Mouse (Mus musculus) monocyte, adult 5-6 weeks (primary cell): ENCODE measurements around the gene Pxt1. TPM values are rescaled to one million over a fixed set of nuclear protein-coding genes. Genes with fewer than 3 reads are reported as not detected.

ENCODE experiments used
- ATAC-seq: fragments of 153-309, 156-312 bp; replicated peaks from 2 replicates; pipeline ENCODE4 v1.8.0; 2017; ENCODE audit warnings: mild to moderate bottlenecking; ENCODE audit not compliant: low TSS enrichment, insufficient number of reproducible peaks, severe bottlenecking, poor library complexity, low FRiP score
- total RNA-seq: library from RNA; stranded (forward); fragments of 200-1000, 200-491, 200-594 nt; gene quantifications from 3 replicates; pipeline ENCODE4 v1.2.3, GENCODE M21; 2017

The Pxt1 gene
- total RNA-seq, 1 experiment from 2014 or later = not detected

DNA sequence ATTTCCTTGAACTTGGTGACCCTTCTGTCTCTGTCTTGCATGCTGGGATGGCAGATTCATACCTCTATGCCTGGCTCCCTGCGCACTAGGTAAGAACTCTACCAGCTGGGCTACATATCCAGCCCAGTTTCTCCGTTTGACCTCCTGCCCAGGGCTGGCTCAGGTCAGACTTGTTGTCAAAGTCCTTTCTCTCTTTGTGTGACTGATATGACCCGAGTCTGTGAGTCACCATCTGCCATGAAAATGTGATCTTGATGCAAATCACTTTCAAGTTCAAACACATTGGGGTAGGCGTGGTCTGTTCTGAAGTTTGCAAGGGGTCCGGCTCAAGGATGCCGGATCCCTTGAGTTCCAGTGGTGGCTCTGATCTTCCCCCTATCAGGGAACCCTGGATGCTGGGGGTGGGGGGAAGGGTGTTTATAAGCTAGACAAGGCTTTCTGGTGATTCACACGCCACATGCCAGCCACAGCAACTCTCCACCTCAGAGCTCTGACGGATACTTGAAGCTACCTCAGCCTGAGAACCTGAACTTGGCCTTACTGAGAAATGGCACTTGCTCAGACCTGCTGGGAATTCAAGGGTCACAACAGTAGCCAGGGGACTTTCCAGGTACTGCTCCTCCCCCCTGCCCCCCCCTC lies 18.6 kb downstream of the Pxt1 start:
- no peak for ATAC-seq

DNA sequence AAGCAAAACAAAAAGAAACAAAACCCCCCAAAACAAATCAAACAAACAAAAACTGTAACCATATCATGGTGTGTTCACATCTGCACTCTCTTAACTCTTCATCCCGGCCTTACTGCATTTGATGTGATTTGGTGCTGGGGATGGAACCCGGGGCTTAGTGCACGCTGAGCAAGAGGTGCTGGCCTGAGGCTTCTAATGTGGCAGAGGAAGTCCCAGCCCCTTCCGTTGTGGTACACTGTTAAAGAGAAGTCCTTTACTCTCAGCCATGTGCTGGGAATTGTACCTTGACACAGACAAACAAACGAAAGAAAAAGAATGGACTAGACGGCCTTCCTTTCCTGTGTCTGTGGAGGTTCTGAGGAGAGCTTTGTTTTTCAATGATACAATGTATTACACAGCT lies 21.5 kb downstream of the Pxt1 start:
- 0 out of 2 replicates have a peak, but pooled peaks have one; percentile 48 for ATAC-seq

DNA sequence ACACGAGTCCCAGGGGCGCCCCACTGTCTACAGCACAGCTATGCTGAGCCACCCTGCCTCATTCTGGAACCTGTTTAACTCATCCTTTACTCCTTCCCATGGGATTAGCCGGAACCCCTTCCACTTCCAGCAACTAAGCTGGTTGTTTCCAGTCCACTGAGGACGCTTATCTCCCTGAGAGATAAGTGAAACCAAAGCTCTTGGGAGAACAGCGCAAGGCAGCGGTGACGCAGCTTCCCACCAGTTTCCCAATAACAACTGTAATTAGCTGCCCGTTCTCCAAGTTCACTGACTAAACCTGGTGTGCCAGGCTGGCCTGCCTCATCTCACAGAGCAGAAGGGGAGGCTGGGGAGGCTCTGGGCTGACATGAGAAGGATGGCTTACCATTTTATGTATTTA lies 22.6 kb downstream of the Pxt1 start:
- no peak for ATAC-seq

DNA sequence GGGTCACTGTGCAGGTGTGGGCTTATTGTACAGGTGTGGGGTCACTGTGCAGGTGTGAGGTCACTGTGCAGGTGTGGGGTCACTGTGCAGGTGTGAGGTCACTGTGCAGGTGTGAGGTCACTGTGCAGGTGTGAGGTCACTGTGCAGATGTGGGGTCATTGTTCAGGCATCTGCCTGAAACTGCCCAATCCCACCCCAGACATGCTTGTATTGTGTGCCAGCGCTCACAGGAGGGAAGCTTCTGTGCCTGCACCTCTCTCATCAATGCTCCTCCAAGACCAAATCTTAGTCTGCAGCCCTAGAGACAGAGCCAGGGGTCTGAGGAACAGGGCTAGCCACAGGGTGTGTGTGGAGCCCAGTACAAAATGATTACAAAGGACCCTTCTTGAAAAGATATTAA lies 27.1 kb downstream of the Pxt1 start:
- ATAC-seq = no peak

DNA sequence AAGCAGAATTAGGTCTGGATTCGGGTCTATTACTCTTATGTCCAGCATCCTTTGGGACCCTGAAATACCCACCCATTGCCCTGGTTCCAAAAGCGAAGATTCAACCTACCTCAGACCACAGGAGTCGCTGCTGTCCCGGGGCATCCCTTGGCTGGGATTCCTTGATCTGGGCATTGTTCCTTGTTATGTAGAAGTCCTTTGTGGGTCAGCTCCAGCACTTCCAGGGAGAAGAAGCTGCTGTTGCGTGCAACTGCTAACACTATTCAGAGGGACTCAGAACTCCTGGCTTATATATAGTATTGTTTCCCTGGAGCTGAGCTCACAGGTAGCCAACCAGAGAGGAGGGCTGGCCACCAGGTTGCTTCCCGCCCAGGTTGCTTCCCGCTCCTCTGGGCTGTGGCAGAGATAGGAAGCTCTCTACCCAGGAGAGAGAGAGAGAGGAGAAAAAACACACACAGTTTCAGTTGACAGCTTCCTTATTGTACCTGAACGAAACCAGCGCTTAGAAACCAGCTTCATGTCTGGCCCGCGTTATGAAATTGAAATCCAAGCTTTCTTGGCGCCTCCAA lies 28.5 kb downstream of the Pxt1 start, which contains the start of gene 4930539E08Rik:
Gene 4930539E08Rik (minus strand): TSS at position 265 of the 569 bp plus-strand sequence.
- ATAC-seq = no peak

DNA sequence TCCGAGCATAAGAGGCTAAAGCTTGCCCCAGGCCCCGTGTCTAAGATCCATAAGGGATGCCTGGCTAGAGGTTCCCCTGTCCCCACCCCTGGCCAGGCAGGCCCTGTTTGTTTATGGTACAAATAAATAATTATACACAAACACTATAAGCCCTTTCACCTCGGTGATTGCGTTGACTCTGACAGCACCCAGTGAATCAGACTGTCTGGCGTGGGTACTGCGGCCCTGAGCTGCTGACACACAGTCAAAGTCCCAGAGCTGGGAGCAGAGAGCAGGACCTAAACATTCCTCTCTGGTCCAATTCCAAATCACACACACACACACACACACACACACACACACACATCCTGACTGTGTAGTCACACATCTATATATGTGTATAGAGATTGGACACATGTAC lies 29.7 kb downstream of the Pxt1 start:
- no peak for ATAC-seq

DNA sequence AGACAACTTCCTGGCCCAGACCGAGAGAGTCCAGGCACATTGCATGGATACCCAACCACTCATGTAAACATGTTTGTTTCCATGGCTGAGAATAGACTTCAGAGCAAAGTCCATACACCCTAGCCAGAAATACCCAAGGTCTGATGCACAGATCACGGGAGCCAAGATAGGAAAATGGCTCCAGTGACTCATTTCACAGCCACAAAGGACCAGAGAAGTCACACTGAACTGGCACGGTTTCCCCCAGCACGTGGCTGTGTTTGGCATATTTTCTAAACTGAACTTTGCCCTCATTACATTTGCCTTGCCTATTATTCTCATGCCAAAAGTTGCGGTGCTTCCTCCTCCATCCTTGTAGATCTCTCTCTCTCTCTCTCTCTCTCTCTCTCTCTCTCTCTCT lies 30.4 kb downstream of the Pxt1 start:
- ATAC-seq = no peak

DNA sequence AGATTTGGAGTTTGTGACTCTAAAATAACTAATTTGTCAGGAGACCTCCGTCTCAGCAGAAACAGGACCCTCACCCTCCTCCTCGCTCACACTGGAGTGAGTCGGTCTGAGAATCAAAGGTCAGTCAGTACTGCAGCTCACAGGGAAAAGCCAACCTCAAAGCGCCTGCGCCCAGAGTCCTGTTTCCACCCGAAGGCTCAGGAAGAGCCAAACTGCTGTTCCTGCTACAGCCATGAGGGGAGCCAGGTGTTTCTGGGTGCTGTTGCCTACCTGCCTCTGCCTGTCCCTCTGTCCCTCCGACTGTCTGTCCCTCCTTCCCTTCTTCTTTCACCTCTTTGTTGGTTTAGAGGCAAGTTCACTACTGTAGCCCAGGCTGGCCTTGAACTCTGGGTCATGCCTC lies 33.5 kb downstream of the Pxt1 start:
- ATAC-seq = no peak; the same call in 1 of the 2 replicates

DNA sequence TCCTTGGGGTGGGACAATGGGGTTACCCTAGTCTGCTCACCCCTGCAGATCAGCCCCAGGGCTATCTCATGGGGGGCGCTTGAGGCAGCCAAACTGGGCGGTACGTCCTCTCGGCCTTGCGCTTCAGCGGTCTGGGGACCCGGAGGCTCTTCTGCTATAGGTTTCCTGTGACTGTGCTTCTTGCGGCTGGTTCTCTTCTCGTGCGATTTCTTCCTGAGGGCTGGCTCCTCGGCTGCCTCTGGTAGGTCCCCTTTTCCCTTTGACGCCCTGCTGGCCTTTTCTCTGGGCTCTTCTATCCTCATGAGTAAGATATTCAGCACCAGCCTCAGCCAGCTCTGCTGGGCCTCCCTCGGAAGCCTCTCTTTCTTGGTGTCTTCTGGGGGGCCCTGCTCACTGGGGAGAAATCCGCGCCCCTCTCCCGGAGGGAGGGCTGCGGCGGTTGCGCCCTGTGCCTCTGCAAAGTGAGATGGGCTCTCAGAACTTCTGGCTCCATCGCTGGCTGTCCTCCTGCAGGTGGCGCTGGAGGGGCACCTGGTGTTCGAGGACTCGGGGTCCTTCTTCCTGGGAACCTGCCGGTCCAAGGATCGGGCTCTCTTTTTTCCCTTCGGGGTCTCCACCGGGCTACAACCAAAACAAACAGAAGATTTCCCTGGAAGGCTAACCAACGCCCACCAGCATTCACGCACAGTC lies 34.2 kb downstream of the Pxt1 start:
- ATAC-seq = no peak

DNA sequence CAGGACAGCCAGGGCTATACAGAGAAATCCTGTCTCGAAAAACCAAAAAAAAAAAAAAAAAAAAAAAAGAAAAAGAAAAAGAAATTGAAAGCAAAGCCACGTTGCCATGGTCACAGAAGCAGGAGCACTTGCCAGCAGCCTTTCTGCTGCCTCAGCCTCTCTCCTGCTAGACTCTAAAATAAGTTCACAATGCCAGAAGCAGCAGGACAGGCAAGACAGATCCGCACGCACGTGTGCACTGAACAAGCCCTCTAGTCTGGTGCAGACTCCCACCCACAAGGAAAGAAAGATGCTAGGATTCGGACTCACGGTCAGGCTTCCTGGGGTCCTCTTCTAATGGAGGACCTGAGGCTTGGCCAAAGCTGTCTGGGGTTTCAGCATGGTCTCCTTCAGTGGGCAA lies 35.7 kb downstream of the Pxt1 start:
- ATAC-seq = no peak

DNA sequence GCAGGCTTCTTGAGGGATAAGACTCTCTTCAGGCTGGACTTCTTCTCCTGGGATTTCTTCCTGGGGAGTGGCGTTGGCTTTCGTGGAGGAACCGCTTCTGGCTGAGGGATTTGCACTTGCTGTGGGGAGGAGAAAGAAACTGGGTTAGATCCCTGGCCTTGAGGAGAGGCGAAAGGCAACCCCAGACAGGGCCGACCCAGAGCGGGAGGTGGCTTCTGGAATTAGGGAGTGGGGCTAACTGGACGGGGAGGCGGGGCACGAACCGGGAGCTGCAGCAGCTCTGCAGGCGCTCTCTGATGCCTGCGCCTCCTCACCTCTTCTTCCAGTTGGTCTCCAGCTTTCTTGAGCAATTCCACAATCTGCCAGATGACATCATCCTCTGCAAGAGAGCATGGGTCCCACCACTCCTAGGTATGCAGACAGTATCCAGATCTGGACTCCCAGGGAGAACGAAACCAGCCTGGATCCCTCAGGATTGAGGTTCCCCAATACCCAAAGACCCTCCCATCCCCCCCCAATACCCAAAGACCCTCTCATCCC lies 38.2 kb downstream of the Pxt1 start:
- ATAC-seq = no peak

DNA sequence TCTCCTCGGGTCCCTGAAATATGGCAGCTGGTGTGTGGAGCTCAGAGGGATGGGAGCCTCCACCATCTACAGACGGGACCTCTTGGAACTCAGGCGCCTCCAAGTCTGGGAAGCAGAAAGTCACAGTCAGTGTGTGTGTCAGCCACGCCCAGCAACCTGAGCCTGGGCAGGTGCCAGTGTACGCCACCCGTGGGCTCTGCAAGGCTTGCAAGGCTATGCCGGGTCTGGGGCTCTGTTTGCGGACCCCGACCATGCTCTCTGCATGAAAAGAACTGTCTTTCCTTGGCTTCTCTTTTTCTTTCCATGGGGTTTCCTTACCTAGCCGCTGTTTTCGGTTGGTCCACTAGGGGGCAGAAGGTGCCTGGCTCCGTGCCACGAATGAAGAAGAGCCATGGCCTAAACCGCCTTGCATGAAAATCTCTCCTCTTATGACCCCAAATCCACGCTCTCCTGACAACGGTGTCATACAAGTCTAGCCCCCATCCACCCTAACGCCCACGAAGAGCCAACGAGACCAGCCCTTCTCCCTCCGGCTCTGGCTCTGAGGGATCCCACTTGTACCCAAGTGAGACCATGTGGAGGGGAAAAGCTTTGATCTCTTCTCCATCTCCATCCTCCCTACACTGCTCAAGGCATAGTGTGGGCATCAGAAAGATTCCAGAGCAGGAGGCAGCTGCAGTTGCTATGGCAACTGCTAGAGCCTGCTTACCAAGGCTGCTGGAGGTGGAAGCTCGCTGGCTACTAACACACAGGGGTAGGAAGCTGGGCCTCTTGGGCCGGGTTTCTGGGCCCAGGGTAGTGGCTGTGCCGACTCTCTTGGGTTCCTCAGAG lies 38.9 kb downstream of the Pxt1 start:
- peak; percentile 65 for ATAC-seq

DNA sequence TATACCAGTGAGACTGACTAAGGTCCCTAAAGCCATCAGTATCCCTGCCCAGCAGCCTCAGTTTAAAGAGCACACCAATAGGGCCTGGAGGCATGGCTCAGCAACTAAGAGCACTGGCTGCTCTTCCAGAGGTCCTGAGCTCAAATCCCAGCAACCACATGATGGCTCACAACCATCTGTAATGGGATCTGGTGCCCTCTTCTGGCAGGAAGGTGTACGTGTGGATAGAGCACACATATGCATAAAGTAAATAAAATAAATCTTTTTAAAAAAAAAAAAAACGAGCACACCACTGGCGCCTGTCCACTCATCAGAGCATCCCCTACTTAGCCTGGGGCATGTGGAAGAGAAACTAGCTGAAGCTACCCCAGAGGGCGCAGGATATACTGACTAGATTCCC lies 42.1 kb downstream of the Pxt1 start:
- ATAC-seq = no peak

DNA sequence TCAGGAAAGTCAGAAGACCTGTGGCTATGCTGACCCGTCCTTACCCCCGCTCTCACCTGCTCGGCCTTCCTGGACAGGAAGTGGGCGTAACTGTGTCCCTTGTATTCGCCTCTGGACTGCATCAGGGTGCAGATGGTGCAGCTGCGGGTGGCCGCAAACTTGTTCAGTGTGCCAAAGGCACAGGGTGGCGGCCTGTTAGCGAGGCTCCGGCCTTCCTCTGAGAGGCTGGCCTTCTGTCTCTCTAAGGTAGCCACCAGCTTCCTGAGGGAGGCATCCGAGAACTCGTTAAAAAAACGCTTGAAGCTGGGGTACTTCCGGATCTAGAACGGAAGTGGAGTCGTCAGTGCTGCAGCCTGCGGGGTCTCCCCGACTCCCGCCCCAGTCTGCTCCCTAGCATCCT lies 44.2 kb downstream of the Pxt1 start:
- no peak for ATAC-seq

DNA sequence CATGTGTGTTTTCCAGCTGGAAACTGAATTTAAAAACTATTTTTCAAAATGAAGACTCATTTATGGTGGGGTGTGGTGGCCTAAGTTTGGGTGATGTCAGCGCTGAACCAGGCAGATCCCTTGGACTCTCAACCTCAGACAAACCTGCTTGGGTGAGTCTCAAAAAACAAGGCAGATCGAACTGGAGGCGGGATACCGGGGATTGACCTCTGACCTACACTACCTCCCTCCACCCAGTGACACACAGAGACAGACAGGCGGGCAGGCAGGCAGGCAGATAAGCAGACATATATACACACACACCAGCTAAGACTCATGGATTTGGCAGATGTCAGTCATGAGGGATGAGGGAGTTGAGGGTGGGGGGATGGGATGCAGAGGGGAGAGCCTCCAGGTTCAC lies 45.4 kb downstream of the Pxt1 start:
- no peak for ATAC-seq

DNA sequence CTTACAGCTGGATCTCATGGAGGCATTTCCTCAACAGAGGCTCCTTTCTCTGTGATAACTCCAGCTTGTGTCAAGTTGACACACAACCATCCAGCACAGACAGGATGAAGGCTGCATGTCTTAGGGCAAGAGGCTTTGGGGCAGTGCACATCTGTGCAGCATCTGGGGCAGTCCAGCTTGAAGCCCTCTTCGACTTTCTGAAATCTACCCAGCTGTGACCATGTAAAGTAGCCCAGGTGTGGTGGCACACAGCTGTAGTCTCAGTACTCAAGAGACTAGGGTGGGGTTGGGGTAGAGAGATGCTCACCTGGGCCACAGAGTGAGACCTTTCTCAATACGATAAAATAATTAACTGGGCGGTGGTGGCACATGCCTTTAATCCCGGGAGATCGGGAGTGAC lies 45.8 kb downstream of the Pxt1 start:
- ATAC-seq = no peak

DNA sequence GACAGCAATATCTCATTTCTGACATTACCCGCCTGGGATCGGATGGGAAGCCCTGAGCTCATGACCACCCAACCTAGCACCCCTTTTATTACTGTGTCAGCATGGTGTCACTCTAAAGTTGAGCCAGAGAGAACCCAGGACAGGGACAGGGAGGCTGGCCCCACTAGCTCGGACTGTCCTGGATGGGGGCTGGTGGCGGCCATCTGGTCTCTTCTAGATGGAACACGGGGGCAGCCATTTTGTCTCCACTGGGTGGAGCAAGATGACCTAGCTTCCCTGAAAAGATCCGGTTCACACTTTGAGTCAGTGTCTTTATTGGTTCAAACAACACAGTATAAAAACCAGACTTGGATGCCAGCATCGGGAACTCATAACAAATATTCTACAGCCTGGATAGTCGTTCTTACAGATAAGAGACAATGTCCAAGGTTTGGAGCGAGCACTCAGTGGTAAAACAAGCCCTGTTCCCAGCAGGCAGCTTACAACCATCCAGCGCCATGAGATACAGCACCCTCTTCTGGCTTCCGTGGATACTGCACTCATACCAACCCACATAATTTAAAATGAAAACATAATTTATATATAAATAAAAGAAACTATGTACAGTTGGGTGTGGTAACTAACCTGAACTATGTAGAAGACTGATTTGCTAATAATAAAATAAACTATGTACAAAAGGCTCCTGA lies 47.4 kb downstream of the Pxt1 start:
- no peak for ATAC-seq

DNA sequence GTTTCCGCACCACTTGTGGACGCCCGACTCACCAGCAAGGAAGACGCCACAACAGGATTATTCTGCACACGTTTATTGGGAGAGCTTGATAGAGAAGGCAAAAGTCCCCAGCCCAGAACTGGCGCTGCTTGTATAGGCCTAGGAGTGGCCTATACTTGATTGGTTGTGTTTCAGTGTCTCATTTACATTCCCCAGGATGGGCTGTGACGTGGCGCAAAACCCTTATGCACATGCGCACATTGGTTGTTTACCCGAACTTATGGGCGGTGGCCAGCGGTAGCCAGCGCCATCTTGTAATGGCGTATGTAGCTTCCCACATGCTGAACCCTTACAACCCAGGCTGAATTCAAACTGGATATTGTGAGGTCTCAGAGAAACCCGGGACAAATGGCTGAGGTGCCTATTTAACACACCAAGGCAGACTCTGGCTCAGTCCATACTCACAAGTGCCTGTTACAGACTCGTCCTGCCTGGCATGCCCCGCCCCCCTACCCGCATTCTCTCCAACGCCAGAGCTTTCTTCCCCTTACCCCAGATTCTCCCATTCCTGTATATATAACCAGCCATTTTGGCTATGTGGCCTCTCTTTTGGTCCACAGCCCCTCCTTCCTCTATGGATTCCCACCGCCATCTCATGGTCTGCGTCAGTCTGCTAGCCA lies 48.3 kb downstream of the Pxt1 start:
- ATAC-seq = no peak
